In genomic region chr2:51986695-51987094, GRCm38 (mm10) we compare ENCODE assay signal across 21 mouse cellular contexts. TPM values are rescaled to one million over a fixed set of nuclear protein-coding genes. Genes with fewer than 3 reads are reported as not detected.
DNase-seq lines count a peak whose midpoint lies in the region; ATAC-seq lines count a peak whose summit lies in the region.
"Had no signal": no experiment of that assay in that cellular context is flagged by ENCODE, and none has a peak within 500 bp of the region (broad histone marks: within the 10 kb centered on the region; RNA-seq: fewer than 3 reads in every experiment).

No protein-coding gene starts in this region.

- H3K9ac ChIP-seq in lung, embryonic 15.5 days: no peak overlapping the region
- H3K9ac ChIP-seq: heart, embryonic 15.5 days; hindbrain, embryonic 15.5 days had no signal

- no peak overlapping the region for H3K27ac ChIP-seq in lung, embryonic 15.5 days
- H3K27ac ChIP-seq: embryonic facial prominence, embryonic 10.5 days; forebrain, embryonic 10.5 days; heart, embryonic 15.5 days; hindbrain, embryonic 10.5 days; hindbrain, embryonic 15.5 days had no signal

- H3K36me3 ChIP-seq in lung, embryonic 15.5 days: no peaks in the 10 kb centered on the region
- H3K36me3 ChIP-seq: embryonic facial prominence, embryonic 10.5 days; forebrain, embryonic 10.5 days; heart, embryonic 15.5 days; hindbrain, embryonic 10.5 days; hindbrain, embryonic 15.5 days had no signal

- peak; percentile 27 for DNase-seq in adrenal gland, adult 2 months
- no peak for DNase-seq in adrenal gland, postnatal 25 days
- no peak for DNase-seq in lung, postnatal 25 days (ENCODE audit: low spot score)
- peak; percentile 67 for DNase-seq in 3T3-L1 (ENCODE audit: low read depth, low spot score)
- peak; percentile 35 for DNase-seq in fibroblast of lung, adult 2 months (ENCODE audit: low read depth)
- DNase-seq in retina, postnatal 1 day: no peak
- no peak for DNase-seq in c-Kit-positive CD71-positive TER-119-positive erythroid progenitor cells, embryonic 14.5 days (ENCODE audit: low spot score)
- DNase-seq: adrenal gland, postnatal 10 days; cerebellum, adult 18-20 months; cerebellum, adult 9-11 months; cerebellum, postnatal 36 days; gastrocnemius, postnatal 10 days had no signal

- WGBS in lung, embryonic 15.5 days: 55% methylated on average over 5 of the region's 5 CpGs

- no peak overlapping the region for H3K4me2 ChIP-seq in lung, embryonic 15.5 days
- H3K4me2 ChIP-seq: heart, embryonic 11.5 days; heart, embryonic 15.5 days; hindbrain, embryonic 15.5 days had no signal

- ATAC-seq in lung, embryonic 15.5 days (ENCODE audit: borderline replicate concordance, extremely low read depth, low FRiP score, low TSS enrichment): peak; percentile 77; the same call in 1 of the 2 replicates
- ATAC-seq: forebrain, embryonic 14.5 days had no signal

- no peaks in the 10 kb centered on the region for H3K9me3 ChIP-seq in lung, embryonic 15.5 days
- H3K9me3 ChIP-seq: embryonic facial prominence, embryonic 10.5 days; forebrain, embryonic 10.5 days; heart, embryonic 15.5 days; hindbrain, embryonic 10.5 days; hindbrain, embryonic 15.5 days had no signal

- no peak overlapping the region for H3K4me3 ChIP-seq in lung, embryonic 15.5 days
- H3K4me3 ChIP-seq: embryonic facial prominence, embryonic 10.5 days; forebrain, embryonic 10.5 days; heart, embryonic 15.5 days; hindbrain, embryonic 10.5 days; hindbrain, embryonic 15.5 days had no signal

- H3K27me3 ChIP-seq in lung, embryonic 15.5 days: no peaks in the 10 kb centered on the region
- H3K27me3 ChIP-seq: CH12.LX; heart, embryonic 15.5 days; hindbrain, embryonic 15.5 days had no signal

- peaks cover 10% of the 10 kb centered on the region for H3K4me1 ChIP-seq in lung, embryonic 15.5 days
- H3K4me1 ChIP-seq: forebrain, embryonic 10.5 days; hindbrain, embryonic 10.5 days; hindbrain, embryonic 15.5 days had no signal

RNA-seq across cellular contexts. Expression of gene Nmi, which starts 13.4 kb away (rescaled TPM):
- total RNA-seq in adrenal gland, adult 2 months (2021): 10 to 100 TPM in 1 of 2 experiments, 1 to 10 TPM in 1; 8.2 to 11.5 TPM
- polyA plus RNA-seq in adrenal gland, adult 2 months (2012; rRNA removed): 0.38 and 0.82 TPM in 2 replicates
- total RNA-seq in adrenal gland, postnatal 25 days (2021): 8.8 and 15.1 TPM in 2 replicates
- polyA plus RNA-seq in lung, embryonic 15.5 days (2015; fragmentation: Nextera tagmentation; extraction: Ambion mirVana): 23.5 and 28.5 TPM in 2 replicates

RNA-seq across cellular contexts. Expression of gene Tnfaip6, which starts 51.1 kb away (rescaled TPM):
- 1 to 10 TPM in 1 of 2 experiments, under 1 TPM in 1; 0.62 to 1.7 TPM for total RNA-seq in adrenal gland, adult 2 months (2021)
- 0.06 TPM in 1 of 2 replicates, not detected in the other for polyA plus RNA-seq in adrenal gland, adult 2 months (2012; rRNA removed)
- not detected in 2 replicates for total RNA-seq in adrenal gland, postnatal 25 days (2021)
- polyA plus RNA-seq in lung, embryonic 15.5 days (2015; fragmentation: Nextera tagmentation; extraction: Ambion mirVana): 6.5 and 6.6 TPM in 2 replicates

RNA-seq across cellular contexts. Expression of gene Rbm43, which starts 51.7 kb away (rescaled TPM):
- total RNA-seq in adrenal gland, adult 2 months (2021): 10 to 100 TPM; 14.2 to 19.2 TPM
- 13.2 and 15.0 TPM in 2 replicates for polyA plus RNA-seq in adrenal gland, adult 2 months (2012; rRNA removed)
- total RNA-seq in adrenal gland, postnatal 25 days (2021): 16.8 and 18.0 TPM in 2 replicates
- polyA plus RNA-seq in lung, embryonic 15.5 days (2015; fragmentation: Nextera tagmentation; extraction: Ambion mirVana): 19.6 and 22.0 TPM in 2 replicates

Comparison
In these comparisons a context has a peak if more than half of its experiments do, and no peak if none do; other contexts are left out.
1. DNase-seq: peak in adrenal gland, adult 2 months (single experiment), 3T3-L1 (single experiment) and fibroblast of lung, adult 2 months (single experiment); none in adrenal gland, postnatal 25 days (single experiment), lung, postnatal 25 days (single experiment), retina, postnatal 1 day (single experiment) and c-Kit-positive CD71-positive TER-119-positive erythroid progenitor cells, embryonic 14.5 days (single experiment).